Mouse (Mus musculus): ENCODE measurements around the gene Smyd4. TPM values are rescaled to one million over a fixed set of nuclear protein-coding genes. Genes with fewer than 3 reads are reported as not detected.

Smyd4 gene
- total and polyA plus RNA-seq, 3 experiments, result 3.2 to 6.4 (median 5.7) TPM

DNA sequence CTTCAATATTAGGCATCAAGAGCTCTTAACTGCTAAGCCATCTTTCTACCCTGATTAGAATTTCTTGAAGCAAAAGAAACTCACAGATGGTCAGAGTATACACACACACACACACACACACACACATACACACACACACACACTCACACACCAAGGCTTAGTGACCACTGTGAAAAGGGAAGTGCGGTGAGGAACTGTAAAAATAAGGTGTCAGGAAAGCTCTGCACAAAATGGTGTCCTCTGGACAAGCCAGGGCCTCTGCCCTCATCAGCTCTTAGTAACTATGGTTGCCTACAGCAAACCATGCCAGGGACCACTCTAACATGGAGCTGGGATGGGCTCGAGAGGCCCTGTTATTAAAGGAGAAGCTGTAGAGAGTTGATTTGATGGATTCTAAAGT lies 23.8 kb upstream of the Smyd4 start:
- intact Hi-C loops (cut with DNase I), result no loop called here
- no peak for TF ChIP-seq POLR2A (IDR thresholded peaks at IDR 0.05; ENCODE audit: insufficient read depth, low read depth, low read length)
- no peak for TF ChIP-seq CTCF (IDR thresholded peaks at IDR 0.05)
- TF ChIP-seq EP300 (IDR thresholded peaks at IDR 0.05; ENCODE audit: insufficient read depth, low read depth, low read length), result no peak
- no peaks in the 10 kb centered on the region; the same call in 1 of the 2 replicates for H3K4me1 ChIP-seq (ENCODE audit: control insufficient read depth, insufficient read depth, low read length)
- 89% methylated on average over 2 of the region's 2 CpGs for WGBS
- no peak overlapping the region for H3K27ac ChIP-seq
- no peaks in the 10 kb centered on the region for H3K36me3 ChIP-seq (ENCODE audit: control insufficient read depth, insufficient read depth, low read length)
- no peaks in the 10 kb centered on the region for H3K79me2 ChIP-seq (replicated peaks; ENCODE audit: control insufficient read depth, insufficient read depth, low read length)
- H3K9ac ChIP-seq (ENCODE audit: low read depth, low read length), result no peak overlapping the region
- no peak for DNase-seq
- H3K27me3 ChIP-seq (ENCODE audit: control insufficient read depth, insufficient read depth, low read length), result no peaks in the 10 kb centered on the region
- H3K4me3 ChIP-seq, result no peak overlapping the region

DNA sequence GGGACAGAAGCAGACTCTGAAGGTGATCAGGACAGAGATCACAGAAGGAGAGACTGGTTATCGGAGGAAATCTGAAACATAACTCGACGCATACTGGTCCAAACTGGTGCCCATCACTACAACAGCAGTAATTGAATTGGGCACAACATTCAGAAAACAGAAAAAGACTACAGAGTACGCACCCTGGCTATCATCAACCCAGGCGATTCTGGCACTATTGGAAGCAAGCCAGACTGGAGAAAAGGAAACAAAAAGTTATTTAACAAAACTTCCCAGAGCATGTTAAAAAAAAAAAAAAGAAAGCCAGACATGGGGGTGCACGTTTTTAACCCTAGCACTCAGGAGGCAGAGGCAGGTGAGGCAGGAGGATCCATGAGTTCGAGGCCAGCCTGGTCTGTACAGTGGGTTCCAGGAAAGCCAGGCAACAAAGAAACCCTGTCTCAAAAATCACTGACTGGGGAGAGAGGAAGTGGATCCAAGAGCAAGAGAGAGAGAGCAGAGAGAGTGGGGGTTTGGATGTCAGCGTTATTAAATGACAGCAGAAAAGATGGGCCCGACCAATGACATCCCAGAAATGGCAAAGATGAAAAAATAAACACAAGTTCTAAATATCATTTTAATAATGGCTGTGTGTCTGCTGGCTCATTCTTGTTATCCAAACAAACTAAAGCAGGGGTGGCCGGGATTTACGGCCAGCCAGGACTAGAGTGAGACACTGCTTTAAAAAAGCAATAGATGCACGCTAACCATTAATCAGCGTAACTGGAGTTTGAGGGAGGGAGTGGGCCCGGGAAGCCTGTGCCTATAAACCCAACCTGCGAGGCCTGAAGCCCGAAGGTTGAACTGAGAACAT lies 22.9 kb upstream of the Smyd4 start:
- Histone ChIP-seq H3K27ac (no peak overlapping the region), H3K36me3 (ENCODE audit: control insufficient read depth, insufficient read depth, low read length) (no peaks in the 10 kb centered on the region), H3K27me3 (ENCODE audit: control insufficient read depth, insufficient read depth, low read length) (no peaks in the 10 kb centered on the region), H3K79me2 (replicated peaks; ENCODE audit: control insufficient read depth, insufficient read depth, low read length) (no peaks in the 10 kb centered on the region), H3K4me3 (no peak overlapping the region), H3K9ac (ENCODE audit: low read depth, low read length) (no peak overlapping the region), H3K4me1 (ENCODE audit: control insufficient read depth, insufficient read depth, low read length) (no peaks in the 10 kb centered on the region; the same call in 1 of the 2 replicates)
- no peak for TF ChIP-seq EP300 (IDR thresholded peaks at IDR 0.05; ENCODE audit: insufficient read depth, low read depth, low read length)
- intact Hi-C loops (cut with DNase I), result no loop called here
- 62% methylated on average over 16 of the region's 16 CpGs for WGBS
- DNase-seq, result no peak

DNA sequence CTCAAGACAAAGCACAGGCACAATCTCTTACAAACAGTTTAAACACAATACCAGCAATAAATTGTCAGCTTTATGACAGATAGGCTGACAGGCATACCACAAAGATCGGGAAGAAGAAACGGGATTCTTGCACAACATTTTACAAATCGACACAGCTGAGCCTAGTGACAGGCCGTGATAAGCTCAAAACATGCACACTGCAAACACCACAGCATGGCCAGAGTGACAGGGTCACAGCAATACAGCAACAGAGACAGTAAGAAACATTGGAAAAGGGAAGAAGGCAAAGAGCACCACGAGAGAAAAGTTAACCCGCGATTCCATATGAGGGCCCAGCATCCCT lies 22.3 kb upstream of the Smyd4 start:
- intact Hi-C loops (cut with DNase I), result no loop called here

DNA sequence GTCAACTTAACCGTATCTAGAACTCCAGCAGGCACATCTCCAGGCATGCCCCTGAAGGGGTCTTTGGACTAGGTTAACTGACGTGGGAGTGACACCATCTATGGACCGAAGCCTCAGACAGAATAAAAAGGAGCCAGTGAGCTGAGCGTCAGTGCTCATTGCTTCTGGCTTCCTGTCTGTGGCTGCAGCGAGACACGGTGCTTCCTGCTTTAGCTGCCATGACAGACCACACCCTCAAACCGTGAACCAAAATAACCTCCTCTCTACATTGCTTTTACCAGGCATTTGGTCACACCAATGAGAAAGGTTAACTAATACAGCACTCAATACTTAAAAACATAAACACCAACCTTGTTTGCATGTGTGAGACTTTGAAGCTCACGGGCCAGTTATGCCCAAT lies 11.6 kb upstream of the Smyd4 start:
- Histone ChIP-seq H3K4me1 (ENCODE audit: control insufficient read depth, insufficient read depth, low read length) (peaks cover 4% of the 10 kb centered on the region), H3K4me3 (no peak overlapping the region), H3K79me2 (replicated peaks; ENCODE audit: control insufficient read depth, insufficient read depth, low read length) (no peaks in the 10 kb centered on the region), H3K9ac (ENCODE audit: low read depth, low read length) (no peak overlapping the region), H3K36me3 (ENCODE audit: control insufficient read depth, insufficient read depth, low read length) (no peaks in the 10 kb centered on the region), H3K27ac (no peak overlapping the region; the same call in 1 of the 2 replicates), H3K27me3 (ENCODE audit: control insufficient read depth, insufficient read depth, low read length) (no peaks in the 10 kb centered on the region)
- peak in 1 of 2 experiments; percentile 23 for DNase-seq
- TF ChIP-seq POLR2A (IDR thresholded peaks at IDR 0.05; ENCODE audit: insufficient read depth, low read depth, low read length), result no peak
- no peak for TF ChIP-seq EP300 (IDR thresholded peaks at IDR 0.05; ENCODE audit: insufficient read depth, low read depth, low read length)
- no peak for TF ChIP-seq CTCF (IDR thresholded peaks at IDR 0.05)
- intact Hi-C loops (cut with DNase I), result no loop called here
- 41% methylated on average over 8 of the region's 8 CpGs for WGBS

More for the DNA sequence above, 22.3 kb upstream of the Smyd4 start:
- TF ChIP-seq POLR2A (IDR thresholded peaks at IDR 0.05; ENCODE audit: insufficient read depth, low read depth, low read length) (no peak), EP300 (IDR thresholded peaks at IDR 0.05; ENCODE audit: insufficient read depth, low read depth, low read length) (no peak), CTCF (IDR thresholded peaks at IDR 0.05) (no peak)
- no peak for DNase-seq
- Histone ChIP-seq H3K36me3 (ENCODE audit: control insufficient read depth, insufficient read depth, low read length) (no peaks in the 10 kb centered on the region), H3K4me3 (no peak overlapping the region), H3K27ac (no peak overlapping the region), H3K4me1 (ENCODE audit: control insufficient read depth, insufficient read depth, low read length) (no peaks in the 10 kb centered on the region; the same call in 1 of the 2 replicates), H3K9ac (ENCODE audit: low read depth, low read length) (no peak overlapping the region), H3K27me3 (ENCODE audit: control insufficient read depth, insufficient read depth, low read length) (no peaks in the 10 kb centered on the region), H3K79me2 (replicated peaks; ENCODE audit: control insufficient read depth, insufficient read depth, low read length) (no peaks in the 10 kb centered on the region)
- WGBS, result 57% methylated on average over 7 of the region's 7 CpGs

DNA sequence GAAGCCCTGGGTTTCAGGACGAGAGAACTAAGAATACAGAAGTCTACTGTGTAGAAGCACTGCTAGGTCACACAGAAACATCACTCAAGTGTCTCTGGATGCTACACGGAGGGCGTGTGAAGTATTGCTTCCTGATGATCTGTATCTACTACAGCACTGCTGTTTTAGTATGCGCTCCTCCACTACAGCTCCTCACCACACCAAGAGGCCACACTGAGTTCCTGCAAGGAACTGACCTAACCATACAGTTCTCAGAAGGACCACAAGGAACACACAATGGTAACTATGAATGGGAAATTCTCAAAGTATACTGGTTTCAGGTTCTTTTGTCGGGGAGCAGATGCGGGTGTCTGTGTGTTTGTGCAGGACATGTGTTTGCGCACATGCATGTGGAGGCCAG lies 11.0 kb upstream of the Smyd4 start:
- H3K27me3 ChIP-seq (ENCODE audit: control insufficient read depth, insufficient read depth, low read length), result no peaks in the 10 kb centered on the region
- no peak for DNase-seq
- intact Hi-C loops (cut with DNase I), result no loop called here
- H3K9ac ChIP-seq (ENCODE audit: low read depth, low read length), result no peak overlapping the region
- no peak for TF ChIP-seq POLR2A (IDR thresholded peaks at IDR 0.05; ENCODE audit: insufficient read depth, low read depth, low read length)
- TF ChIP-seq EP300 (IDR thresholded peaks at IDR 0.05; ENCODE audit: insufficient read depth, low read depth, low read length), result no peak
- TF ChIP-seq CTCF (IDR thresholded peaks at IDR 0.05), result no peak
- no peak overlapping the region for H3K4me3 ChIP-seq
- WGBS, result 83% methylated on average over 7 of the region's 7 CpGs
- no peak overlapping the region for H3K27ac ChIP-seq
- no peaks in the 10 kb centered on the region for H3K79me2 ChIP-seq (replicated peaks; ENCODE audit: control insufficient read depth, insufficient read depth, low read length)
- no peaks in the 10 kb centered on the region for H3K36me3 ChIP-seq (ENCODE audit: control insufficient read depth, insufficient read depth, low read length)
- H3K4me1 ChIP-seq (ENCODE audit: control insufficient read depth, insufficient read depth, low read length), result peaks cover 4% of the 10 kb centered on the region

DNA sequence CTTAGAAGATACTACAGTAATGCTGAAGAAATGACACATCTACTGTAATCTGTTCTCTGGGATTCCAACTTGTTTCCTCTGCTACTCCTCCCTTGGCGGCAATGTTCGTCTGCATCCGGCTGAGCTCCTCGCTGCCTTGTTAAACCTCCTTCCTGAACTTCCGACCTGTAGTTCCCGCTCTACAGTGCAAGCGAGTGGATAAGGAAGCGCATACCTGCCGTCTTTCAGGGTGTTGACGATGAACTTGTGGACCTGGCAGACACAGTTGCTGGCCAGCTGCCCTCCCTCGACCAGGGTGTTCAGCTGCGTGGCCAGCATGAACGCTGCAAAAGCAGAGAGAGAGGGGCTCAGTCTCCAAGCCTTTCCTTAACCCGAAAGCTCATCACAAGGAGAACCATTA lies 8.2 kb upstream of the Smyd4 start:
- Histone ChIP-seq H3K79me2 (replicated peaks; ENCODE audit: control insufficient read depth, insufficient read depth, low read length) (no peaks in the 10 kb centered on the region; the same call in 1 of the 2 replicates), H3K4me1 (ENCODE audit: control insufficient read depth, insufficient read depth, low read length) (peaks cover 4% of the 10 kb centered on the region), H3K36me3 (ENCODE audit: control insufficient read depth, insufficient read depth, low read length) (no peaks in the 10 kb centered on the region), H3K27ac (peak overlapping the region; percentile 33), H3K9ac (ENCODE audit: low read depth, low read length) (no peak overlapping the region), H3K27me3 (ENCODE audit: control insufficient read depth, insufficient read depth, low read length) (no peaks in the 10 kb centered on the region), H3K4me3 (no peak overlapping the region)
- no peak for DNase-seq
- intact Hi-C loops (cut with DNase I), result no loop called here
- WGBS, result 59% methylated on average over 14 of the region's 14 CpGs
- TF ChIP-seq CTCF (IDR thresholded peaks at IDR 0.05) (no peak), EP300 (IDR thresholded peaks at IDR 0.05; ENCODE audit: insufficient read depth, low read depth, low read length) (no peak), POLR2A (IDR thresholded peaks at IDR 0.05; ENCODE audit: insufficient read depth, low read depth, low read length) (no peak)
